9 mouse cellular contexts compared by ENCODE assay signal in the genomic region with DNA sequence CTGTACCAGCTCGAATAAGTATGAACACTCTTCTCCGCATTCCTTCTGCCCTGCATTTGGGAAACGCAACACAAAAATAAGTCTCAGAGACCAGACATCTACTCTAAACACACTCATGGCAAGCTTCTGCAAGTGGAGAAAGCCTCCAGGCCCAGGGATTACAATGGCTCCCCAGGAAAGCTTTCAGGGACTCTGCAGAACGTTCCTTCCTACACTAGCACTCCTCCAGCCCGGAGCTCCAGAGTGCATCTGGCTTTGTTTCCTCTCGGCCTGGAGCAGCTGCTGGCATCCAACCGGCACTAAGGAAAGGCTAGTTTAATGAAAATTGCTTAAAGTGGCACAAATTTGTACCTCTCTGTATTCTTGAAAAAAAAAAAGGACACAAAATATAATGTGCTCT. TPM values are rescaled to one million over a fixed set of nuclear protein-coding genes. Genes with fewer than 3 reads are reported as not detected.
DNase-seq lines count a peak whose midpoint lies in the region; ATAC-seq and TF ChIP-seq lines count a peak whose summit lies in the region.
"Had no signal": no experiment of that assay in that cellular context is flagged by ENCODE, and none has a peak within 500 bp of the region (broad histone marks: within the 10 kb centered on the region; RNA-seq: fewer than 3 reads in every experiment).

No protein-coding gene starts in this region.

- no peaks in the 10 kb centered on the region for H3K9me3 ChIP-seq in kidney, postnatal 0 days (replicated peaks; ENCODE audit: low read length)
- H3K9me3 ChIP-seq in embryonic facial prominence, embryonic 15.5 days (replicated peaks), result no peaks in the 10 kb centered on the region
- H3K9me3 ChIP-seq in hindbrain, embryonic 10.5 days, result no peaks in the 10 kb centered on the region
- H3K9me3 ChIP-seq in midbrain, embryonic 13.5 days, result no peaks in the 10 kb centered on the region

- peak overlapping the region; percentile 33; the same call in 1 of the 2 replicates for H3K27ac ChIP-seq in kidney, postnatal 0 days
- peak overlapping the region; percentile 85 for H3K27ac ChIP-seq in embryonic facial prominence, embryonic 15.5 days (replicated peaks)
- H3K27ac ChIP-seq in hindbrain, embryonic 10.5 days, result peak overlapping the region; percentile 62
- H3K27ac ChIP-seq in midbrain, embryonic 13.5 days, result peak overlapping the region; percentile 84

- H3K4me1 ChIP-seq in kidney, postnatal 0 days (replicated peaks; ENCODE audit: insufficient read depth, low read length), result peaks cover 22% of the 10 kb centered on the region
- H3K4me1 ChIP-seq in embryonic facial prominence, embryonic 15.5 days, result peaks cover 36% of the 10 kb centered on the region
- H3K4me1 ChIP-seq in hindbrain, embryonic 10.5 days (replicated peaks), result peaks cover 27% of the 10 kb centered on the region
- peaks cover 40% of the 10 kb centered on the region for H3K4me1 ChIP-seq in midbrain, embryonic 13.5 days (replicated peaks)

- no peak for TF ChIP-seq CTCF in kidney, postnatal 0 days (IDR thresholded peaks at IDR 0.05; ENCODE audit: low read depth)

- WGBS in kidney, postnatal 0 days, result 35% methylated on average over 7 of the region's 7 CpGs
- WGBS in embryonic facial prominence, embryonic 15.5 days, result 18% methylated on average over 7 of the region's 7 CpGs
- WGBS in hindbrain, embryonic 10.5 days, result 44% methylated on average over 7 of the region's 7 CpGs
- WGBS in midbrain, embryonic 13.5 days, result 20% methylated on average over 7 of the region's 7 CpGs

- peak overlapping the region; percentile 11; the same call in 1 of the 2 replicates for H3K4me2 ChIP-seq in kidney, postnatal 0 days (ENCODE audit: low read length)
- peak overlapping the region; percentile 30 for H3K4me2 ChIP-seq in embryonic facial prominence, embryonic 15.5 days (replicated peaks)
- peak overlapping the region; percentile 29; the same call in 1 of the 2 replicates for H3K4me2 ChIP-seq in midbrain, embryonic 13.5 days (replicated peaks)

- no peak overlapping the region for H3K9ac ChIP-seq in kidney, postnatal 0 days (ENCODE audit: low read depth, low read length)
- H3K9ac ChIP-seq in embryonic facial prominence, embryonic 15.5 days, result no peak overlapping the region
- H3K9ac ChIP-seq in midbrain, embryonic 13.5 days (replicated peaks), result 0 out of 2 replicates have a peak overlapping the region, but pooled peaks have one; percentile 15

- H3K4me3 ChIP-seq in kidney, postnatal 0 days (replicated peaks; ENCODE audit: low read depth, low read length), result no peak overlapping the region
- no peak overlapping the region for H3K4me3 ChIP-seq in embryonic facial prominence, embryonic 15.5 days (replicated peaks)
- no peak overlapping the region for H3K4me3 ChIP-seq in hindbrain, embryonic 10.5 days
- no peak overlapping the region for H3K4me3 ChIP-seq in midbrain, embryonic 13.5 days (replicated peaks)

- ATAC-seq in kidney, postnatal 0 days (replicated peaks; ENCODE audit: low FRiP score, low read depth), result no peak
- ATAC-seq in embryonic facial prominence, embryonic 15.5 days (ENCODE audit: insufficient number of reproducible peaks, low FRiP score, low TSS enrichment, low read depth), result no peak
- no peak for ATAC-seq in midbrain, embryonic 13.5 days
- ATAC-seq in megakaryocyte-erythroid progenitor cell, adult 5-6 weeks (replicated peaks; ENCODE audit: low FRiP score, low TSS enrichment, poor library complexity, severe bottlenecking), result no peak

- H3K36me3 ChIP-seq in kidney, postnatal 0 days (ENCODE audit: insufficient read depth, low read length), result 0 out of 2 replicates have a peak, but pooled peaks cover 12% of the 10 kb centered on the region
- 0 out of 2 replicates have a peak, but pooled peaks cover 5% of the 10 kb centered on the region for H3K36me3 ChIP-seq in embryonic facial prominence, embryonic 15.5 days
- H3K36me3 ChIP-seq in hindbrain, embryonic 10.5 days, result peaks cover 55% of the 10 kb centered on the region
- H3K36me3 ChIP-seq in midbrain, embryonic 13.5 days, result peaks cover 11% of the 10 kb centered on the region; the same call in 1 of the 2 replicates

- H3K27me3 ChIP-seq in kidney, postnatal 0 days (ENCODE audit: insufficient read depth, low read length), result no peaks in the 10 kb centered on the region
- no peaks in the 10 kb centered on the region for H3K27me3 ChIP-seq in embryonic facial prominence, embryonic 15.5 days
- H3K27me3 ChIP-seq in hindbrain, embryonic 10.5 days (ENCODE audit: insufficient read depth, poor library complexity, severe bottlenecking), result no peaks in the 10 kb centered on the region
- no peaks in the 10 kb centered on the region for H3K27me3 ChIP-seq in midbrain, embryonic 13.5 days

- DNase-seq in kidney, postnatal 0 days (ENCODE audit: low spot score), result no peak
- no peak for DNase-seq in kidney, adult 8-10 months
- DNase-seq in hindbrain, embryonic 10.5 days (ENCODE audit: low spot score), result no peak
- no peak for DNase-seq in thymus, postnatal 0 days (ENCODE audit: low spot score)
- no peak for DNase-seq in adrenal gland, adult (ENCODE audit: inconsistent age in 2 of 2, low spot score in 1 of 2)
- DNase-seq: right cerebral cortex, adult 18-20 months had no signal

RNA-seq across cellular contexts. Expression of a gene that starts 14.1 kb away (rescaled TPM):
- polyA plus RNA-seq in kidney, postnatal 0 days (2015; fragmentation: Nextera tagmentation; extraction: Ambion mirVana), result 147 and 166 TPM in 2 replicates
- polyA plus RNA-seq in embryonic facial prominence, embryonic 15.5 days (2015; fragmentation: Nextera tagmentation; extraction: Ambion mirVana), result 111 and 113 TPM in 2 replicates
- polyA plus RNA-seq in hindbrain, embryonic 10.5 days (2016; fragmentation: Nextera tagmentation; extraction: Ambion mirVana), result 184 and 220 TPM in 2 replicates
- polyA plus RNA-seq in midbrain, embryonic 13.5 days (2015; fragmentation: Nextera tagmentation; extraction: Ambion mirVana), result 95.1 and 108 TPM in 2 replicates
- polyA plus RNA-seq in thymus, postnatal 0 days (2015; fragmentation: Nextera tagmentation; extraction: Ambion mirVana), result 71.1 and 72.5 TPM in 2 replicates
- total RNA-seq in megakaryocyte-erythroid progenitor cell, adult 5-6 weeks (2014; fragmentation: Nextera tagmentation), result 77.8 and 83.9 TPM in 2 replicates
- total RNA-seq in megakaryocyte-erythroid progenitor cell, adult 5-6 weeks (2017), result 79.0 and 86.0 TPM in 2 replicates

Comparison
In these comparisons a context has a peak if more than half of its experiments do, and no peak if none do; other contexts are left out.
1. H3K27ac ChIP-seq: peak in every context shown above with its lines; median percentile 85 in embryonic facial prominence, embryonic 15.5 days; 84 in midbrain, embryonic 13.5 days; 62 in hindbrain, embryonic 10.5 days; 33 in kidney, postnatal 0 days.